Mouse (Mus musculus) mature B cell (primary cell): ENCODE results near the gene Casc3.

ENCODE experiments used
- in situ Hi-C: fragments of 300-500 bp; cut with MboI; formaldehyde crosslinking; loops from 2 replicates; pipeline ENCODE4 v1.14.3; 2019

Casc3 gene

GRCm38 (mm10) chr11:98804605-98805004 is at the start of gene Casc3:
TSS of gene Casc3 (plus strand) at chr11:98804905.
- in situ Hi-C loops, result no loop called here

GRCm38 (mm10) chr11:98755726-98756380 is 48.9 kb upstream of the Casc3 start:
- in situ Hi-C loops, result no loop called here

- in situ Hi-C loops, result no loop called here
Measured at GRCm38 (mm10) chr11:98756711-98757110, 48.0 kb upstream of the Casc3 start.

DNA sequence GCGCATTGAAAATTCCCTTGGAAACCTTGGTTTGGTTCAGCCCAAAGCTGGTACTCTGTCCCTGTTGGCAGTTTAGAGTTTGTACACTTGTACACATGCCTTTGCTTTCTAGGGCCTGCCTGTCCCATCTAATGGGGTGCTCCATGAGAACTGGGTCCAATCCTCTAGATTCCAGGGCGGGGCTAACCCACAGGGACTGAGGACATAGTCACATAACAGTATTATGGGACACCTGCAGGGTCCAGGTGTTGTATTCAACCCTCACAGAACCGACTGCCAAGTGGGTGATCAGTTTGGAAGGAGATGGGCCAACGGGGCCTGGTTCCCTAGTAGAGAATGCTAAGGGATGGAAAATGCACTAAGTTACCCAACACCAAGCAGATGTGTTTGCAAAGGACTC is 42.8 kb upstream of the Casc3 start:
- in situ Hi-C loops, result no loop called here

DNA sequence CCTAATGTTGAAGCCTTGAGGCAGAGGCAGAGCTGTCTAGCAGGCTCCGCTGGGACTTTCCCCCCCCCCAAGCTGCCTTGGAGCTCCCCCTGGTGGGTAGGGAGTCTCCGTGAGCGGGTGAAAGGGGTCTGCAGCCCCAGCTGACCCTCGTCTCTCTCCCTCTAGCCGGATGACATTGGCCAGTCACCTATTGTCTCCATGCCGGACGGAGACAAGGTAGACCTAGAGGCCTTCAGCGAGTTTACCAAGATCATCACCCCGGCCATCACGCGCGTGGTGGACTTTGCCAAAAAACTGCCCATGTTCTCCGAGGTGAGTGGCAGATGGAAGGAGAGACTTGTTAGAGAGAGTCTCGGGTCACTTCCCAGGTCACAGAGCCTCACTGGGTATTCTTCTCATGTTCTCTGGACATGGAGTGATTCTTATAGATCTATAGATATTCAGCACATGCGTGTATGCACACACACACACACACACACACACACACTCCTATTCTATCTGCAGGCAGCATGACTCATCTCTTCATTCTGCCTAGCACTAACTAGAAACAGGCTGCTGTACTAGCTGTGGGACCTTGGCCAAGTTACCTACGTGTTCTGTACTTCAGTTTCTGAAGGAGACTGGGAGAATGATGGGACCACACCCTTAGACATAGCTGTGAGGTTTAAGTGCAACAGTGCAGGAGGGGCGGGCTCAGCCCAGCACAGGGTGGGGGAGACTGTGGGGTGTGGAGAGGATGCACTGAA is 41.8 kb upstream of the Casc3 start:
- in situ Hi-C loops, result no loop called here

DNA sequence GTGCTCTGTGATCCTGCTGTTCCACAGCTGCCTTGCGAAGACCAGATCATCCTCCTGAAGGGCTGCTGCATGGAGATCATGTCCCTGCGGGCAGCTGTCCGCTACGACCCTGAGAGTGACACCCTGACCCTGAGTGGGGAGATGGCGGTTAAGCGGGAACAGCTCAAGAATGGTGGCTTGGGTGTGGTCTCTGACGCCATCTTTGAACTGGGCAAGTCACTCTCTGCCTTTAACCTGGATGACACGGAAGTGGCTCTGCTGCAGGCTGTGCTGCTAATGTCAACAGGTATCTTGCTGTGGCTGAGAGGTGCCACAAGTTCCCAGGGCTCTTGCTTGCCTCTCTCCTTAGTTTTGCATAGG is 41.2 kb upstream of the Casc3 start:
- in situ Hi-C loops, result no loop called here

- in situ Hi-C loops, result no loop called here
Measured at GRCm38 (mm10) chr11:98764091-98764490, 40.6 kb upstream of the Casc3 start.

GRCm38 (mm10) chr11:98764746-98765145 is 40.0 kb upstream of the Casc3 start:
- in situ Hi-C loops, result no loop called here

DNA sequence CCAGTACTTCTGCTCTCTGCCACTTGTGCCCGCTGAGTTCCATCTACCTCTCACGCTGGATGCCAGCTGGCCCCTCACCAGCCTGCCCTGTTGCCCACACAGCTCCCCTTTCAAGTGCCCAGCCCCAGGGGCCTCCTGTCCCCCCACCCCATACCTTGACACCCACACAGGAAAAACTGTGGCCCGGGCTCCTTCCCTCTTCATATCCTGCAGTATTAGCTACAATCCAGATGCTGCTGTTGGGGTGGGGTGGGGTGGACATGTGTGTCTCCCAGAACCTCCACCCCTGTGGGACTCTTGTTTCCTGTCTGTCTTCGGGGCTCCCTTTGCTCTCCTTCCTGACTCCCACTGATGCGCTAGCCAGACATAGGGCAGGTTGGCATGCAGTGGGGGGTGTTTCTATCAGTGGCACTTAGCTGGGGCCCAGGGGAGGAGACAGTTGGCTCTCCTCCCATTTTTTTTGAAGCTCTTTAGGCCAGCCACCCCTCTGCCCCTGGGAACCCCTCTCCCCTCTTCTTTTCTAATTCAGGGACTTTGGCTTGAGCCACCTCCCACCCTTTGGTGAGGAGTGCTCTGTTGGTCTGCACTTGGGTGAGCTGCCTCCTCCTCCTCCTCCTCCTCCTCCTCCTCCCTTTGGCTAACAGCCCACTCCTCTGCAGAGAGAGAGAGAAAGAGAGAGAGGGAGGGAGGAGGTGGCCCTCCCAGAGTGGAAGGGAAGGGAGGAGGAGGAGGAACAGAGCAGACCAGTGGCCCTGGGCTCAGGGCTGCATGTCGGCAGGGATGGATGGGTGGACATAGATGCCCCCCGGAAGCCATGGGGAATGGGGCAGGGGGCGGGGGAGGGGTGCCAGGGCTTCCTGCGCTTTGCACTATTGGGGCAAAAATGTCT is 39.0 kb upstream of the Casc3 start:
- in situ Hi-C loops, result no loop called here

DNA sequence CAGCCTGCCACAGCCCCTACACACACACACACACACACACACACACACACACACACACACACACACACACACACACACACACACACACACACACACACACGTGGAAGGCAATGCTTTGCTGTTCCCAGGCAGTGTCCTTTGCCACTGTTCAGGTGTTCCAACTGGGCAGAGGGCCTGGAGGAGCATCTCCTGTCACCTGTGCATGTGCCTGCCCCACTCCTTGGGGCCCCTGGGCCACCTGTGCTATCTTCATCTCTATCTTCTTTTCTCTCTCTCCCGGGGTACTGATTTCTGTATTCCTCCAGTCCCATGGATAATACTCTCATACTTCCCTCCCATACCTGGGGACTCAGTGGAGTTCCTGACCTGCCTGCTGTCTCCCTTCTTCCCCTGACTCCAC is 38.4 kb upstream of the Casc3 start:
- in situ Hi-C loops, result no loop called here

GRCm38 (mm10) chr11:98766816-98767215 is 37.9 kb upstream of the Casc3 start:
- in situ Hi-C loops, result no loop called here

- in situ Hi-C loops, result no loop called here
Measured at GRCm38 (mm10) chr11:98767276-98767675, 37.4 kb upstream of the Casc3 start.

- in situ Hi-C loops, result no loop called here
Measured at GRCm38 (mm10) chr11:98767713-98768112, 37.0 kb upstream of the Casc3 start.

- in situ Hi-C loops, result no loop called here
Measured at GRCm38 (mm10) chr11:98768127-98769006, 36.3 kb upstream of the Casc3 start.

DNA sequence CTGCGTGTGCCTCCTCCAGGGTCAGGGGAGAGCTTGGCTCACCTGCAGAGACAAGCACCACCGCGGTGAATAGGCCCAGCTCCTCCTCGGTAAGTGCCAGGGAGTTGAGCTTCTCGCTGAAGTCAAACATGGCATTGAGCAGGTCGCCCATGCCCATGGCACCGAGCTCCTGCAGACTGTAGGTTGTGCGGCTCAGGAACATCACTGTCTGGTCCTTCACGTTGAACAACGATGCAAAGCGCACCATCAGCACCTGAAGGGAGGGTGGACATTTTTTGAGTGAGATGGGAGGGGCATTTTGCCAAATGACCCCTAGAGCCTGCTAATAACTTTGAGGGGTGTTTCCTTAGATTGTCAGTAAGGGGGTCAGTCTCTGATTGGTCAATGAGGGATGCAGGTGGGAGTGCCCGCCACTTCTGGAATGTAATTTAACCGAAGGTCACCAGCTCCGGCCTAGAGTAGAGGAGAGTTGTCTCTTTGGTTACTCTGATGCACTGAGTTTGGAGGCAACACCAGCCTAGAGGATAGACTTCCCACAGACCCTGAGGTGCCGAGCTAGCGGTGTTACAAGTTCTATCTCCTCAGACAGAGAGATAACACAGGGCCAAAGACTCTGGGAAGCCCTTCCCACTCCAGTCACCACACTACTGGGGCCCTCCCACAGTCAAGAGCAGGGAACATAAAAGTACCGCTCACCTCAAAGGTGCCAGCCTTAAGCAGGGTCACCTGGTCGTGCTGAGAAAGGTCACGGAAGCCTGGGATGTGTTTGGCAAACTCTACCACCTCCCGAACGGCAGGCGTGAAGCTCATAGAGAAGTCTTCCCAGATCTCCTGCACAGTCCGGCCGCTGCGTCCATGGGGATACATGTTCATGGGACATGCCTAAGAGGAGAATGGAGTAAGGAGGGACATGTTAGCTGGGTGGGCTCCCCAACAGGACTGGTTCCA is 35.4 kb upstream of the Casc3 start:
- in situ Hi-C loops, result no loop called here

DNA sequence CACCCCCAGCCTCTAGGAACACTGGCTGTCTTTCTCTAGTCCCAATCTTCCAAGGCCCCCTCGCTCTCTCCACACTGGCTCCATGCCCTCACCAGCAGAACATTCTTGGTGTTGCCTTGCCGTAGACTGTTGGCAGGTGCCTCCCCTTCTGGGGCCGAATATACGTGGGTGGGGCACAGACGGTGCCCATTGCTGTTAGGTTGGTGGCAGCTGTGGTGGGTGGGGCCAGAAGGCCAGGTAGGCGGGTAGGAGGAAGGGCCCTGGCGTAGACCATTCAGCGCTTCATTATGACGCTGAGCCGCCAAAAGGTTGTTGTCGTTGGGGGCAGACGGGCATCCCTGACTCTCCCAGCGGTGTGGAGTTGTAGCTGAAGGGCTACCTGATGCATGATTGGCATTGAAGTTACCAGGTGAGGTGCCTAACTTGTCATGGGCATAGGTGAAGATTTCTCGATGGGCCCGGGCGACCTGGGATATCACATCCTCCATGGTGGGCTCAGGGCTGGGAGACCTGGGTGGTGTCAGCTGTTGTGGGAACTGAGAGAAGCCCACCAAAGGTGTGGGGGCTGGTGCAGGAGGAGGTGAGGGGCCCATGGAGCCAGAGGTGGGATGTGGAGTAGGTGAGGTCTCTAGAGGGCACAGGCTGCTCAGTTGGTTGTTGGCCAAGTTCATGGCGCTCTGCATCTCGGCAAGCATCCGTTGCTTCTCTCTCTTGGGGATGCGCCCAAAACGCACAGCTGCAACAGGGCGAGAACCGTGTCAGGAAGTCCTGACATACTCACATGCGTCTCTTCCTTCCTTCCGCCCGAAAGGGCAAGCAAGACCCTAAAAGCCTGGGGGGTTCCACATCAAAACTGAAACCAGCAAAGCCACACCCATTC is 34.4 kb upstream of the Casc3 start:
- in situ Hi-C loops, result no loop called here

- in situ Hi-C loops, result no loop called here
Measured at GRCm38 (mm10) chr11:98771131-98771530, 33.6 kb upstream of the Casc3 start.

- in situ Hi-C loops, result no loop called here
Measured at GRCm38 (mm10) chr11:98771844-98772525, 32.7 kb upstream of the Casc3 start.

GRCm38 (mm10) chr11:98772667-98773171 is 32.0 kb upstream of the Casc3 start:
- in situ Hi-C loops, result no loop called here
